ENCODE assay signal across 8 mouse cellular contexts in the genomic region with DNA sequence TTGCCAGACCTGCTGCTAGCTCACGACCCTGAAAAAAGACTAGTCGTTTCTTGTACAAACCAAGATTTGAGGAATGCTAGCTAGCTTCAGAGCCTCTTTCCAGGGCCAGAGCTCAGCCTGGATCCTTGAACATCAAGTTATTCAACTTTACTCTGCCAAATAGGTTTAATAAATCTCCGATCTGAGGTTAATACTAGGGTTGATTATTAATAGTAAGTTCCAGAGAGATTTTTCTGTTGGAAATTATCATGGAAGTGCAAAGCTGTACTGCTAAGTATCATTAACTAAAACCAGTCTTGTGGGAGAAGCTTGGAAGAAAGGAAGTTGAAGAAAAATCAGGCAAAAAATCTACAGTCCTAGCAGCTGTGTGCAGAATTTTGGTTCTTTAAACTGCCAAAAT. TPM values are rescaled to one million over a fixed set of nuclear protein-coding genes. Genes with fewer than 3 reads are reported as not detected.
DNase-seq lines count a peak whose midpoint lies in the region; ATAC-seq and TF ChIP-seq lines count a peak whose summit lies in the region.

No protein-coding gene starts in this region.

- no peak for ATAC-seq in heart, embryonic 16.5 days (replicated peaks; ENCODE audit: extremely low read depth, insufficient read depth, low FRiP score)
- no peak for ATAC-seq in liver, embryonic 15.5 days (ENCODE audit: insufficient read depth)

- peak overlapping the region; percentile 94 for H3K27ac ChIP-seq in heart, adult 2 months
- H3K27ac ChIP-seq in heart, embryonic 16.5 days (ENCODE audit: low read length), result peak overlapping the region; percentile 99
- peak overlapping the region; percentile 89; the same call in 1 of the 2 replicates for H3K27ac ChIP-seq in liver, embryonic 15.5 days (replicated peaks)

- H3K4me3 ChIP-seq in heart, adult 2 months, result peak overlapping the region; percentile 88
- peak overlapping the region; percentile 82 for H3K4me3 ChIP-seq in E14TG2a.4 (replicated peaks; ENCODE audit: low read length)
- H3K4me3 ChIP-seq in heart, embryonic 16.5 days (ENCODE audit: low read length), result peak overlapping the region; percentile 67
- H3K4me3 ChIP-seq in liver, embryonic 15.5 days (replicated peaks), result peak overlapping the region; percentile 75

- H3K79me2 ChIP-seq in heart, adult 2 months (replicated peaks; ENCODE audit: control insufficient read depth, insufficient read depth, low read length), result no peaks in the 10 kb centered on the region

- TF ChIP-seq CTCF in heart, adult 2 months (IDR thresholded peaks at IDR 0.05), result no peak
- no peak for TF ChIP-seq CTCF in E14TG2a.4 (conservative IDR thresholded peaks at IDR 0.05; ENCODE audit: low read length)

- TF ChIP-seq POLR2A in heart, adult 2 months (IDR thresholded peaks at IDR 0.05; ENCODE audit: insufficient read depth, low read depth, low read length), result no peak

- H3K4me1 ChIP-seq in heart, adult 2 months (ENCODE audit: control insufficient read depth, insufficient read depth, low read length), result peaks cover 3% of the 10 kb centered on the region; the same call in 1 of the 2 replicates
- H3K4me1 ChIP-seq in E14TG2a.4 (replicated peaks; ENCODE audit: low read depth, low read length), result peaks cover 32% of the 10 kb centered on the region
- peaks cover 9% of the 10 kb centered on the region for H3K4me1 ChIP-seq in heart, embryonic 16.5 days (ENCODE audit: control insufficient read depth, insufficient read depth, low read length)
- peaks cover 33% of the 10 kb centered on the region for H3K4me1 ChIP-seq in liver, embryonic 15.5 days (replicated peaks)

- peak overlapping the region; percentile 81 for H3K4me2 ChIP-seq in heart, embryonic 16.5 days (ENCODE audit: low read depth, low read length)
- peak overlapping the region; percentile 95 for H3K4me2 ChIP-seq in liver, embryonic 15.5 days

- H3K9ac ChIP-seq in heart, adult 2 months (ENCODE audit: low read depth, low read length), result no peak overlapping the region
- peak overlapping the region; percentile 93 for H3K9ac ChIP-seq in heart, embryonic 16.5 days (ENCODE audit: low read length)
- peak overlapping the region; percentile 77; the same call in 1 of the 2 replicates for H3K9ac ChIP-seq in liver, embryonic 15.5 days

- intact Hi-C loops in heart, adult 2 months (cut with DNase I), result loop anchor here (5.0 to 10.0 kb wide), 4 partner anchors 609 to 1441 kb away; a partner anchor contains a TSS
- intact Hi-C loops in heart, postnatal 36 days (cut with DNase I), result loop anchor here (5.0 kb wide), 1 partner anchor 911 kb away; a partner anchor contains a TSS

- H3K9me3 ChIP-seq in E14TG2a.4 (ENCODE audit: low read length), result no peaks in the 10 kb centered on the region
- H3K9me3 ChIP-seq in heart, embryonic 16.5 days (replicated peaks; ENCODE audit: control insufficient read depth, low read length), result no peaks in the 10 kb centered on the region
- no peaks in the 10 kb centered on the region for H3K9me3 ChIP-seq in liver, embryonic 15.5 days (replicated peaks)

- no peak for TF ChIP-seq EP300 in heart, adult 2 months (IDR thresholded peaks at IDR 0.05; ENCODE audit: insufficient read depth, low read depth, low read length)

- H3K36me3 ChIP-seq in heart, adult 2 months (ENCODE audit: control insufficient read depth, insufficient read depth, low read length), result peaks cover 2% of the 10 kb centered on the region
- H3K36me3 ChIP-seq in E14TG2a.4 (ENCODE audit: insufficient read depth, low read length), result no peaks in the 10 kb centered on the region
- no peaks in the 10 kb centered on the region for H3K36me3 ChIP-seq in heart, embryonic 16.5 days (ENCODE audit: control insufficient read depth, insufficient read depth)
- no peaks in the 10 kb centered on the region for H3K36me3 ChIP-seq in liver, embryonic 15.5 days (replicated peaks)

- DNase-seq in heart, adult 2 months, result no peak
- DNase-seq in heart, postnatal 36 days, result no peak
- DNase-seq in left cerebral cortex, adult 8-10 months (ENCODE audit: low spot score in 2 of 2), result no peak
- DNase-seq in cerebellum, adult 11-12 months, result no peak
- DNase-seq in thymus, postnatal 36 days, result no peak

- WGBS in heart, adult 2 months, result 22% methylated on average over 3 of the region's 3 CpGs
- WGBS in heart, embryonic 16.5 days, result 23% methylated on average over 3 of the region's 3 CpGs
- 20% methylated on average over 3 of the region's 3 CpGs for WGBS in liver, embryonic 15.5 days (ENCODE audit: insufficient replicate concordance)

- H3K27me3 ChIP-seq in heart, adult 2 months (ENCODE audit: control insufficient read depth, insufficient read depth, low read length), result no peaks in the 10 kb centered on the region
- H3K27me3 ChIP-seq in E14TG2a.4 (ENCODE audit: insufficient read depth, low read length), result peaks cover 38% of the 10 kb centered on the region
- no peaks in the 10 kb centered on the region for H3K27me3 ChIP-seq in heart, embryonic 16.5 days (ENCODE audit: control insufficient read depth, insufficient read depth, low read length)
- H3K27me3 ChIP-seq in liver, embryonic 15.5 days, result peaks cover 13% of the 10 kb centered on the region; the same call in 1 of the 2 replicates

RNA-seq across cellular contexts. Expression of a gene that starts 1.2 kb away (rescaled TPM):
- total RNA-seq in heart, adult 2 months (2021), result 10 to 100 TPM; 29.0 to 34.3 TPM
- polyA plus RNA-seq in heart, adult 2 months (2012; rRNA removed), result 33.8 and 49.4 TPM in 2 replicates
- total RNA-seq in heart, postnatal 36 days (2021), result 10 to 100 TPM; 31.4 to 34.5 TPM
- 45.3 and 46.8 TPM in 2 replicates for polyA plus RNA-seq in heart, embryonic 16.5 days (2015; fragmentation: Nextera tagmentation; extraction: Ambion mirVana)
- polyA plus RNA-seq in liver, embryonic 15.5 days (2015; fragmentation: Nextera tagmentation; extraction: Ambion mirVana), result 12.5 and 12.8 TPM in 2 replicates
- total RNA-seq in left cerebral cortex, adult 8-10 months (2022), result 100 to 1,000 TPM; 234 to 286 (median 267) TPM

Comparison
In these comparisons a context has a peak if more than half of its experiments do, and no peak if none do; other contexts are left out.
1. RNA of a gene that starts 1.2 kb away (total RNA-seq): 234 to 286 TPM in left cerebral cortex, adult 8-10 months; 31.4 to 34.5 TPM in heart, postnatal 36 days and 29.0 to 34.3 TPM in heart, adult 2 months; every median in the first group is over 4 times any median in the second.
2. Peak in every context shown above with its lines, with median percentiles within 50 percentile points of each other: H3K27ac ChIP-seq and H3K4me3 ChIP-seq.